Mouse (Mus musculus): Measurements from ENCODE around the gene Tet3.
"Not testable (repeated sequence)": the region's sequence is repeated elsewhere in the genome, so short reads cannot be mapped to it uniquely, and the experiment has no call there.

DNA sequence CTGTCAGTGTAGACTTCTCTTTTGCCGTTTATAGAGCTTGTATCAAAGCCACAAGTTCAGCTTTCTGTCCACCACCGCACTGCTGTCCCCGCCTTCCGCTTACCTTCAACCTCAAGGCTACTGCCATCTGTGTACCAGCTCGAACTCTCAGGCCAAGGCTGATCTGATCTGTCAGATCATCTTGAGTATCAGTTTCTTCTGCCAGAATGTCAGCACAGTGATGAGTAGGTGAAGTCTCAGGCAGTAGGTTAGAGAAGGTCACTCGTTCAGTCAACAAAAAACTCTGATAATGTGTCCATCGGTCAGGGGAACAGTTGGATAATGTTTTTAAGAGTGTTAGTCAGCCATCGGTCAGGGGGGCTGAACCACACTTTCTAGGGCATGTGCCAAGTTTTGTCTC lies 113.6 kb downstream of the Tet3 start:
- not testable (repeated sequence) for TF ChIP-seq CTCF (IDR thresholded peaks at IDR 0.05; ENCODE audit: low read depth, low read length); POLR2A (IDR thresholded peaks at IDR 0.05; ENCODE audit: borderline replicate concordance, low read depth, low read length)
